Mouse (Mus musculus) liver, embryonic 11.5 days (tissue): ENCODE measurements around the gene Kif1c. TPM values are rescaled to one million over a fixed set of nuclear protein-coding genes. Genes with fewer than 3 reads are reported as not detected.

Experiments used
- ATAC-seq: fragments of 200-750 bp; cut with Nextera tagmentation; replicated peaks from 2 replicates; pipeline ENCODE4 v1.8.0; 2017; ENCODE audit warnings: moderate number of reproducible peaks, mild to moderate bottlenecking, moderate TSS enrichment, moderate library complexity; ENCODE audit not compliant: low FRiP score
- DNase-seq: peaks from one replicate; pipeline ENCODE4 v3.0.0-alpha.2; 2017; ENCODE audit warnings: low spot score
- H3K27ac ChIP-seq: fragments of 300-500 bp; sonication (generic); 2 replicates; pipeline ENCODE4 v1.5.1; 2014; ENCODE audit warnings: mild to moderate bottlenecking, low read depth, low read length, control low read depth
- H3K27me3 ChIP-seq: fragments of 300-500 bp; sonication (generic); replicated peaks from 2 replicates; pipeline ENCODE4 v1.6.1; 2014; ENCODE audit warnings: low read length, mixed read lengths; ENCODE audit not compliant: control insufficient read depth, insufficient read depth
- H3K36me3 ChIP-seq: fragments of 300-500 bp; sonication (generic); 2 replicates; pipeline ENCODE4 v1.6.1; 2014; ENCODE audit warnings: mild to moderate bottlenecking, low read length, moderate library complexity, mixed read lengths; ENCODE audit not compliant: control insufficient read depth, insufficient read depth
- H3K4me1 ChIP-seq: fragments of 300-500 bp; sonication (generic); replicated peaks from 2 replicates; pipeline ENCODE4 v1.6.1; 2014; ENCODE audit warnings: low read length, mixed read lengths; ENCODE audit not compliant: control insufficient read depth, insufficient read depth
- H3K4me2 ChIP-seq: fragments of 300-500 bp; sonication (generic); 2 replicates; pipeline ENCODE4 v1.6.1; 2014; ENCODE audit warnings: mild to moderate bottlenecking, control low read depth, moderate library complexity
- H3K4me3 ChIP-seq: fragments of 300-500 bp; sonication (generic); 2 replicates; pipeline ENCODE4 v1.5.1; 2014; ENCODE audit warnings: low read depth, low read length, control low read depth
- H3K9ac ChIP-seq: fragments of 300-500 bp; sonication (generic); 2 replicates; pipeline ENCODE4 v1.6.1; 2014; ENCODE audit warnings: low read depth, low read length, control low read depth
- H3K9me3 ChIP-seq: fragments of 300-500 bp; sonication (generic); 2 replicates; pipeline ENCODE4 v1.6.1; 2016; ENCODE audit warnings: low read length, inconsistent platforms, mixed read lengths; ENCODE audit not compliant: control insufficient read depth
- WGBS: fragments of 180-500 bp; shearing (Covaris S2); extraction: QIAGEN DNeasy Blood & Tissue Kit; methylation state at CpG from one replicate; pipeline ENCODE4 v1.1.7; 2014; 5-methylcytosine and 5-hydroxymethylcytosine counted together
- polyA plus RNA-seq: library from polyadenylated mRNA; unstranded; fragments of >200 nt; fragmentation: Nextera tagmentation; extraction: Ambion mirVana; gene quantifications from 2 replicates; pipeline ENCODE4 v1.2.1, GENCODE M21; 2014

Kif1c gene
- 3.1 and 3.8 TPM in 2 replicates for polyA plus RNA-seq

- WGBS: 1% methylated on average over 66 of the region's 69 CpGs
- peak within 1 kb of the TSS; percentile 86 for H3K27ac ChIP-seq
Measured at GRCm38 (mm10) chr11:70699722-70700556, at the start of gene Kif1c, which contains the start of gene Inca1. TSS of gene Kif1c (plus strand) at chr11:70700548. TSS of gene Inca1 (minus strand) at chr11:70700155.

GRCm38 (mm10) chr11:70651391-70651790, 49.0 kb upstream of the Kif1c start:
- peak overlapping the region; percentile 100 for H3K4me3 ChIP-seq
- H3K9ac ChIP-seq: no peak overlapping the region; the same call in 1 of the 2 replicates
- H3K27ac ChIP-seq: peak overlapping the region; percentile 77
- DNase-seq (no peak), ATAC-seq (no peak)
- peaks cover 54% of the 10 kb centered on the region for H3K4me1 ChIP-seq
- H3K4me2 ChIP-seq: peak overlapping the region; percentile 92
- no peaks in the 10 kb centered on the region for H3K9me3 ChIP-seq
- 70% methylated on average over 2 of the region's 2 CpGs for WGBS
- H3K36me3 ChIP-seq: peaks cover 34% of the 10 kb centered on the region
- no peaks in the 10 kb centered on the region for H3K27me3 ChIP-seq

More at GRCm38 (mm10) chr11:70699722-70700556, at the start of gene Kif1c, which contains the start of gene Inca1:
- DNase-seq (peak; percentile 96), ATAC-seq (peak; percentile 94)
- Histone ChIP-seq H3K9me3 (no peaks in the 10 kb centered on the region), H3K27me3 (peaks cover 8% of the 10 kb centered on the region; the same call in 1 of the 2 replicates), H3K9ac (peak within 1 kb of the TSS; percentile 88), H3K36me3 (peaks cover 3% of the 10 kb centered on the region; the same call in 1 of the 2 replicates), H3K4me1 (peaks cover 10% of the 10 kb centered on the region; the same call in 1 of the 2 replicates), H3K4me2 (peak within 1 kb of the TSS; percentile 93), H3K4me3 (peak within 1 kb of the TSS; percentile 86)

GRCm38 (mm10) chr11:70652029-70652883, 48.1 kb upstream of the Kif1c start:
- ATAC-seq: no peak
- H3K4me2 ChIP-seq: peak overlapping the region; percentile 92
- peaks cover 63% of the 10 kb centered on the region for H3K4me1 ChIP-seq
- H3K4me3 ChIP-seq: peak overlapping the region; percentile 100
- H3K36me3 ChIP-seq: peaks cover 34% of the 10 kb centered on the region
- H3K9me3 ChIP-seq: no peaks in the 10 kb centered on the region
- 52% methylated on average over 12 of the region's 12 CpGs for WGBS
- H3K27me3 ChIP-seq: no peaks in the 10 kb centered on the region
- peak overlapping the region; percentile 100 for H3K9ac ChIP-seq
- H3K27ac ChIP-seq: peak overlapping the region; percentile 100
- no peak for DNase-seq

GRCm38 (mm10) chr11:70652884-70653344, 47.4 kb upstream of the Kif1c start:
- no peak for DNase-seq
- H3K4me1 ChIP-seq: peaks cover 69% of the 10 kb centered on the region
- peak overlapping the region; percentile 100 for H3K27ac ChIP-seq

GRCm38 (mm10) chr11:70653345-70654197, 46.8 kb upstream of the Kif1c start:
- Histone ChIP-seq H3K4me1 (peaks cover 71% of the 10 kb centered on the region), H3K4me3 (peak overlapping the region; percentile 100), H3K9ac (peak overlapping the region; percentile 100), H3K4me2 (peak overlapping the region; percentile 92), H3K36me3 (peaks cover 34% of the 10 kb centered on the region), H3K9me3 (no peaks in the 10 kb centered on the region), H3K27ac (peak overlapping the region; percentile 100), H3K27me3 (no peaks in the 10 kb centered on the region)
- WGBS: under 1% methylated on average over 62 of the region's 63 CpGs
- peak; percentile 85 for DNase-seq
- peak; percentile 61 for ATAC-seq

More at GRCm38 (mm10) chr11:70652884-70653344, 47.4 kb upstream of the Kif1c start:
- peak overlapping the region; percentile 92 for H3K4me2 ChIP-seq
- peak overlapping the region; percentile 100 for H3K9ac ChIP-seq
- ATAC-seq: no peak
- H3K4me3 ChIP-seq: peak overlapping the region; percentile 100
- peaks cover 34% of the 10 kb centered on the region for H3K36me3 ChIP-seq
- H3K9me3 ChIP-seq: no peaks in the 10 kb centered on the region
- 32% methylated on average over 6 of the region's 6 CpGs for WGBS
- no peaks in the 10 kb centered on the region for H3K27me3 ChIP-seq

- H3K9me3 ChIP-seq: no peaks in the 10 kb centered on the region
- under 1% methylated on average over 60 of the region's 61 CpGs for WGBS
- peaks cover 65% of the 10 kb centered on the region for H3K4me1 ChIP-seq
- H3K27ac ChIP-seq: peak within 1 kb of the TSS; percentile 100
- peak within 1 kb of the TSS; percentile 100 for H3K9ac ChIP-seq
- H3K4me3 ChIP-seq: peak within 1 kb of the TSS; percentile 100
- DNase-seq (peak; percentile 81), ATAC-seq (peak; percentile 55)
- H3K36me3 ChIP-seq: peaks cover 30% of the 10 kb centered on the region
- no peaks in the 10 kb centered on the region for H3K27me3 ChIP-seq
- peak within 1 kb of the TSS; percentile 92 for H3K4me2 ChIP-seq
Measured at GRCm38 (mm10) chr11:70654198-70654922, 46.0 kb upstream of the Kif1c start, which contains the start of gene Pfn1. TSS of gene Pfn1 (minus strand) at chr11:70654644.

- ATAC-seq (peak; percentile 61), DNase-seq (peak; percentile 85)
- Histone ChIP-seq H3K9ac (peak overlapping the region; percentile 100), H3K27me3 (no peaks in the 10 kb centered on the region), H3K4me1 (peaks cover 58% of the 10 kb centered on the region), H3K27ac (peak overlapping the region; percentile 100), H3K36me3 (peaks cover 23% of the 10 kb centered on the region), H3K4me3 (peak overlapping the region; percentile 100), H3K9me3 (no peaks in the 10 kb centered on the region), H3K4me2 (peak overlapping the region; percentile 92)
- WGBS: under 1% methylated on average over 48 of the region's 48 CpGs
Measured at GRCm38 (mm10) chr11:70654923-70655570, 45.3 kb upstream of the Kif1c start.
